Mouse (Mus musculus) hindbrain, embryonic 11.5 days (tissue): Measurements from ENCODE around the gene Prpf3. TPM values are rescaled to one million over a fixed set of nuclear protein-coding genes. Genes with fewer than 3 reads are reported as not detected.

Experiments used
- ATAC-seq: fragments of 200-750 bp; cut with Nextera tagmentation; 2 replicates; pipeline ENCODE4 v1.8.0; 2017; ENCODE audit warnings: mild to moderate bottlenecking, moderate TSS enrichment, moderate library complexity; ENCODE audit not compliant: low FRiP score
- DNase-seq: peaks from one replicate; pipeline ENCODE4 v3.0.0-alpha.2; 2015; ENCODE audit warnings: low spot score
- H3K27ac ChIP-seq: fragments of 300-500 bp; sonication (generic); 2 replicates; pipeline ENCODE4 v1.5.1; 2014; ENCODE audit warnings: mild to moderate bottlenecking, low read depth, low read length
- H3K27me3 ChIP-seq: fragments of 300-500 bp; sonication (generic); 2 replicates; pipeline ENCODE4 v1.6.1; 2014; ENCODE audit warnings: mild to moderate bottlenecking, low read length, moderate library complexity, mixed read lengths; ENCODE audit not compliant: control insufficient read depth, insufficient read depth
- H3K36me3 ChIP-seq: fragments of 300-500 bp; sonication (generic); 2 replicates; pipeline ENCODE4 v1.6.1; 2014; ENCODE audit warnings: mild to moderate bottlenecking, low read length, moderate library complexity, mixed read lengths; ENCODE audit not compliant: control insufficient read depth, insufficient read depth
- H3K4me1 ChIP-seq: fragments of 300-500 bp; sonication (generic); replicated peaks from 2 replicates; pipeline ENCODE4 v1.6.1; 2014; ENCODE audit warnings: low read length, mixed read lengths; ENCODE audit not compliant: control insufficient read depth, insufficient read depth
- H3K4me2 ChIP-seq: fragments of 300-500 bp; sonication (generic); replicated peaks from 2 replicates; pipeline ENCODE4 v1.6.1; 2014; ENCODE audit warnings: mild to moderate bottlenecking, low read depth, low read length
- H3K4me3 ChIP-seq: fragments of 300-500 bp; sonication (generic); 2 replicates; pipeline ENCODE4 v1.5.1; 2014; ENCODE audit warnings: low read depth, low read length
- H3K9ac ChIP-seq: fragments of 300-500 bp; sonication (generic); 2 replicates; pipeline ENCODE4 v1.6.1; 2014; ENCODE audit warnings: low read depth, low read length
- H3K9me3 ChIP-seq: fragments of 300-500 bp; sonication (generic); 2 replicates; pipeline ENCODE4 v1.6.1; 2016; ENCODE audit warnings: low read length; ENCODE audit not compliant: control insufficient read depth
- WGBS: fragments of 180-500 bp; shearing (Covaris S2); extraction: QIAGEN DNeasy Blood & Tissue Kit; methylation state at CpG from one replicate; pipeline ENCODE4 v1.1.7; 2014; 5-methylcytosine and 5-hydroxymethylcytosine counted together
- polyA plus RNA-seq: library from polyadenylated mRNA; unstranded; fragments of >200 nt; fragmentation: Nextera tagmentation; extraction: Ambion mirVana; gene quantifications from 2 replicates; pipeline ENCODE4 v1.2.1, GENCODE M21; 2014

The Prpf3 gene
- polyA plus RNA-seq, 1 experiment from 2014 or later = 60.8 TPM

GRCm38 (mm10) chr3:95884400-95884799 lies 28.7 kb upstream of the Prpf3 start:
- no peaks in the 10 kb centered on the region for H3K27me3 ChIP-seq
- H3K27ac ChIP-seq = no peak overlapping the region
- no peak overlapping the region for H3K9ac ChIP-seq
- 0 out of 2 replicates have a peak, but pooled peaks cover 2% of the 10 kb centered on the region for H3K4me1 ChIP-seq
- H3K9me3 ChIP-seq = no peaks in the 10 kb centered on the region
- no peak for ATAC-seq
- no peaks in the 10 kb centered on the region for H3K36me3 ChIP-seq
- H3K4me2 ChIP-seq = no peak overlapping the region
- WGBS = 92% methylated on average over 5 of the region's 5 CpGs
- no peak overlapping the region for H3K4me3 ChIP-seq
- DNase-seq = no peak

DNA sequence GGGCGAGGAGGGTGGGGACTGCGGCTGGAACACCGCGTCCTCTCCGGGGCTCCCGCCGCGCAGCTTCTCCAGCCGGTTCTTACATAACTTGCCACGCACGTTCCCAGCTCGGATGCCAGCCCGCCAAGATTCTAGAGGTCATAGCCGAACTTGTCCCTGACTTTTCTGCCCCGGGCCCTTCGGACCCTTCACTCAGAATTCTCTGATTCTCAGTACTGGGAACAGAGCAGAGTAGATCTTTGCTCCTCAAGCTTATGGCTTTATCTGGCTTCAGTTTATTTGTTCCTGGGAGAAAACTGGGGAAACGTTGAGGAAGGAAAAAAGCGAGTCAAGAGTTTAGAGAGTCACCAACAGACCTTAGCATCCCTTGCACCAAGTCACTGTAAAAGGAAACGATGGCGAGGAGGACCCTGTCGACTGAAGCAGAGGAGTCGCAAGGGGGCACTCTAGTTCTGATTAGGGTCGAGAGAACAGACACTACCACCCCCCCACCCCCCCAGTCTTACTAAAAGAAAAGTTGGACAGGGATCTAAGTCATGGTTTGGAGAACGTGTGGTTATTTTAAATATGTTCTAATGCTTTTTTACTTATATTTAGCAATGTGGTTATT lies 27.2 kb upstream of the Prpf3 start:
- Histone ChIP-seq H3K36me3 (no peaks in the 10 kb centered on the region), H3K4me2 (peak overlapping the region; percentile 98), H3K4me1 (0 out of 2 replicates have a peak, but pooled peaks cover 2% of the 10 kb centered on the region), H3K4me3 (peak overlapping the region; percentile 50), H3K27me3 (no peaks in the 10 kb centered on the region), H3K9ac (peak overlapping the region; percentile 7; the same call in 1 of the 2 replicates), H3K27ac (no peak overlapping the region), H3K9me3 (no peaks in the 10 kb centered on the region)
- peak; percentile 77 for DNase-seq
- 3% methylated on average over 24 of the region's 24 CpGs for WGBS
- no peak for ATAC-seq

GRCm38 (mm10) chr3:95881979-95882815 lies 26.5 kb upstream of the Prpf3 start, which contains the start of gene Ciart:
Ciart (minus strand) TSS chr3:95882251.
- 0 out of 2 replicates have a peak, but pooled peaks cover 2% of the 10 kb centered on the region for H3K4me1 ChIP-seq
- H3K27me3 ChIP-seq = no peaks in the 10 kb centered on the region
- H3K4me2 ChIP-seq = peak within 1 kb of the TSS; percentile 98
- H3K27ac ChIP-seq = no peak within 1 kb of the TSS
- peak within 1 kb of the TSS; percentile 50 for H3K4me3 ChIP-seq
- H3K9ac ChIP-seq = peak within 1 kb of the TSS; percentile 16; the same call in 1 of the 2 replicates
- no peaks in the 10 kb centered on the region for H3K36me3 ChIP-seq
- DNase-seq (peak; percentile 93), ATAC-seq (peak; percentile 99)
- no peaks in the 10 kb centered on the region for H3K9me3 ChIP-seq
- under 1% methylated on average over 58 of the region's 66 CpGs for WGBS

DNA sequence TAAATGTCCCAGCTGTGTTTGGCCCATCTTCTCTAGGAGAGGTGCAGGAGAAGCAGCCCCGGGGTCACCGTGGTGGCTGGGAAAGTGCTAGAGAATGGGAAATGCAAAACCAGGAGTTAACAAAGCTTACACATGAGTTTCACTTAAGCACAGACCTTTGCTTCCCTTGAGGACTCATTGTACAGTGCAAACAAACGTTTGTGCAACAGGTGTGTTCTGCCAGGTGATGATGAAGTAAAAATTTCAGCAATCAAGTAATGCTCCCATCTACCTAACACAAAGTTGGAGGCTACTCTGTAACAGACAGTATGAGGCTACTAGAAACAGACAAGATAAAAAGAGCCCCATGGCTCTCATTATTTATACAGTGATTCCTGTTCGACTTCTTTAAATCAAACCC lies 23.4 kb upstream of the Prpf3 start:
- no peak overlapping the region for H3K4me2 ChIP-seq
- H3K36me3 ChIP-seq = no peaks in the 10 kb centered on the region
- H3K27me3 ChIP-seq = no peaks in the 10 kb centered on the region
- WGBS = 93% methylated on average over 4 of the region's 4 CpGs
- 0 out of 2 replicates have a peak, but pooled peaks cover 2% of the 10 kb centered on the region for H3K4me1 ChIP-seq
- ATAC-seq (no peak), DNase-seq (no peak)
- no peak overlapping the region for H3K9ac ChIP-seq
- H3K4me3 ChIP-seq = no peak overlapping the region
- H3K9me3 ChIP-seq = no peaks in the 10 kb centered on the region
- H3K27ac ChIP-seq = no peak overlapping the region

DNA sequence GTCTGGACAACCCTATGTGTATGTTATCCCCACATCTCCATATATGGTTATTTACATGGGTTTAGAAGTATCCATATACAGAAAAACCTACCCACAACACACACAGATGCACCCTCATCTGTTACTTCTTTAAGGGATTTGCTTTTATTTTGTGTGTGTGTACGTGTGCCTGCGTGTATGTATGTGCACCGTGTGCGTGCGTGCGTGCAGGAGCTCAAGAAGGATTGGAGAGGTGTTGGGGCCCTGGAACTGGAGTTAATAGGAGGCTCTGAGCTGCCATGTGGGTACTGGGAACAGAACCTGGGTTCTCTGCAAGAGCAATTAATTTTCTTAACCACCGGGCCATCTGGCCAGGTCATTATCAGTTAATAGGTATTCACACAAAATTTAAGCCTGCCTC lies 16.4 kb upstream of the Prpf3 start:
- 79% methylated on average over 7 of the region's 7 CpGs for WGBS
- peaks cover 2% of the 10 kb centered on the region; the same call in 1 of the 2 replicates for H3K36me3 ChIP-seq
- H3K9ac ChIP-seq = peak overlapping the region; percentile 53; the same call in 1 of the 2 replicates
- no peaks in the 10 kb centered on the region for H3K9me3 ChIP-seq
- H3K27me3 ChIP-seq = no peaks in the 10 kb centered on the region
- H3K4me2 ChIP-seq = peak overlapping the region; percentile 40
- H3K4me1 ChIP-seq = peaks cover 4% of the 10 kb centered on the region; the same call in 1 of the 2 replicates
- ATAC-seq = no peak
- peak overlapping the region; percentile 42 for H3K4me3 ChIP-seq
- DNase-seq = no peak
- no peak overlapping the region for H3K27ac ChIP-seq

GRCm38 (mm10) chr3:95871392-95871867 lies 15.7 kb upstream of the Prpf3 start, which contains the start of gene Mrps21:
Mrps21 (minus strand) TSS chr3:95871519.
- peaks cover 4% of the 10 kb centered on the region; the same call in 1 of the 2 replicates for H3K4me1 ChIP-seq
- ATAC-seq = peak; percentile 92
- no peaks in the 10 kb centered on the region for H3K27me3 ChIP-seq
- H3K9me3 ChIP-seq = no peaks in the 10 kb centered on the region
- peak within 1 kb of the TSS; percentile 53 for H3K9ac ChIP-seq
- WGBS = under 1% methylated on average over 33 of the region's 33 CpGs
- peak within 1 kb of the TSS; percentile 42 for H3K4me3 ChIP-seq
- H3K36me3 ChIP-seq = peaks cover 2% of the 10 kb centered on the region; the same call in 1 of the 2 replicates
- peak within 1 kb of the TSS; percentile 40 for H3K4me2 ChIP-seq
- peak; percentile 88 for DNase-seq
- H3K27ac ChIP-seq = peak within 1 kb of the TSS; percentile 37; the same call in 1 of the 2 replicates

GRCm38 (mm10) chr3:95870976-95871375 lies 15.3 kb upstream of the Prpf3 start:
- Histone ChIP-seq H3K9ac (peak overlapping the region; percentile 53), H3K9me3 (no peaks in the 10 kb centered on the region), H3K27ac (peak overlapping the region; percentile 37; the same call in 1 of the 2 replicates), H3K4me1 (peaks cover 4% of the 10 kb centered on the region; the same call in 1 of the 2 replicates), H3K4me3 (peak overlapping the region; percentile 42), H3K27me3 (no peaks in the 10 kb centered on the region), H3K36me3 (peaks cover 2% of the 10 kb centered on the region; the same call in 1 of the 2 replicates), H3K4me2 (peak overlapping the region; percentile 40)
- no peak for DNase-seq
- ATAC-seq = no peak; the same call in 1 of the 2 replicates
- WGBS = 8% methylated on average over 15 of the region's 15 CpGs

DNA sequence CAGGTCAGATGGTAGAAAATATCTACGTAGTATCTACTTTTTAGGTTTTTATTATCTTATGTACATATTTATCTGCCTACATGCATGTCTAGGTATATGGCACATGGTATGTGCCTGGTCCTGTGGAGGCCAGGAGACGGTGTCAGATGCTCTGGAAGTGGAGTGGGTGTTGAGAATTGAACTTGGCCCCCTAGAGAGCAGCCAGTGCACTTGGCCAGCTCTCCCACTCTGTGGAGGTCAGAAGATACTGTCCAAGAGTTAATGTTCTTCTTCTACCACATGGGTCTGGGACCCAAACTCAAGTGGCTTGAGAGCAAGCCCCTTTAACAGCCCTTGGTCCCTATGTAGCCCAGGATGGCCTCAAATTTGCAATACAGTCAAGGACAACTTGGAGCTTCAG lies 11.7 kb upstream of the Prpf3 start:
- H3K4me1 ChIP-seq = peaks cover 4% of the 10 kb centered on the region; the same call in 1 of the 2 replicates
- H3K36me3 ChIP-seq = peaks cover 2% of the 10 kb centered on the region; the same call in 1 of the 2 replicates
- no peaks in the 10 kb centered on the region for H3K27me3 ChIP-seq
- H3K4me3 ChIP-seq = no peak overlapping the region
- ATAC-seq = no peak
- H3K27ac ChIP-seq = no peak overlapping the region
- WGBS = 96% methylated on average over 2 of the region's 2 CpGs
- H3K9ac ChIP-seq = no peak overlapping the region
- no peaks in the 10 kb centered on the region for H3K9me3 ChIP-seq
- no peak overlapping the region for H3K4me2 ChIP-seq
- no peak for DNase-seq
